Mouse (Mus musculus) forebrain, embryonic 15.5 days (tissue): Measurements from ENCODE around the gene Pex14. TPM values are rescaled to one million over a fixed set of nuclear protein-coding genes. Genes with fewer than 3 reads are reported as not detected.

Source experiments
- ATAC-seq: fragments of 200-750 bp; cut with Nextera tagmentation; replicated peaks from 2 replicates; pipeline ENCODE4 v1.8.0; 2017; ENCODE audit warnings: mild to moderate bottlenecking, moderate TSS enrichment, moderate library complexity
- H3K27ac ChIP-seq: fragments of 300-500 bp; sonication (generic); replicated peaks from 2 replicates; pipeline ENCODE4 v1.5.1; 2015; ENCODE audit warnings: mild to moderate bottlenecking, inconsistent platforms
- H3K27me3 ChIP-seq: fragments of 300-500 bp; sonication (generic); 2 replicates; pipeline ENCODE4 v1.6.1; 2015; ENCODE audit warnings: inconsistent platforms
- H3K36me3 ChIP-seq: fragments of 300-500 bp; sonication (generic); 2 replicates; pipeline ENCODE4 v1.6.1; 2015; ENCODE audit warnings: mild to moderate bottlenecking, inconsistent platforms
- H3K4me1 ChIP-seq: fragments of 300-500 bp; sonication (generic); 2 replicates; pipeline ENCODE4 v1.6.1; 2015; ENCODE audit warnings: inconsistent platforms
- H3K4me2 ChIP-seq: fragments of 300-500 bp; sonication (generic); replicated peaks from 2 replicates; pipeline ENCODE4 v1.6.1; 2015; ENCODE audit warnings: mild to moderate bottlenecking, inconsistent platforms
- H3K4me3 ChIP-seq: fragments of 300-500 bp; sonication (generic); 2 replicates; pipeline ENCODE4 v1.5.1; 2015; ENCODE audit warnings: mild to moderate bottlenecking, inconsistent platforms
- H3K9ac ChIP-seq: fragments of 300-500 bp; sonication (generic); replicated peaks from 2 replicates; pipeline ENCODE4 v1.6.1; 2015; ENCODE audit warnings: mild to moderate bottlenecking, inconsistent platforms
- H3K9me3 ChIP-seq: fragments of 300-500 bp; sonication (generic); 2 replicates; pipeline ENCODE4 v1.6.1; 2016; ENCODE audit warnings: inconsistent platforms
- WGBS: fragments of 180-500 bp; shearing (Covaris S2); methylation state at CpG from one replicate; pipeline ENCODE4 v1.1.7; 2015; ENCODE audit warnings: mixed read lengths; 5-methylcytosine and 5-hydroxymethylcytosine counted together
- polyA plus RNA-seq: library from polyadenylated mRNA; unstranded; fragments of >200 nt; fragmentation: Nextera tagmentation; extraction: Ambion mirVana; gene quantifications from 2 replicates; pipeline ENCODE4 v1.2.1, GENCODE M21; 2015

The Pex14 gene
- polyA plus RNA-seq, 1 experiment from 2014 or later, result 53.4 TPM

- Histone ChIP-seq H3K27ac (no peak overlapping the region), H3K27me3 (no peaks in the 10 kb centered on the region), H3K9me3 (no peaks in the 10 kb centered on the region), H3K4me2 (no peak overlapping the region), H3K9ac (no peak overlapping the region), H3K4me3 (no peak overlapping the region), H3K4me1 (peaks cover 14% of the 10 kb centered on the region), H3K36me3 (no peaks in the 10 kb centered on the region)
- ATAC-seq, result no peak
- 85% methylated on average over 14 of the region's 14 CpGs for WGBS
Observed at GRCm38 (mm10) chr4:148972707-148973106, 127.0 kb downstream of the Pex14 start.

- Histone ChIP-seq H3K36me3 (no peaks in the 10 kb centered on the region), H3K27me3 (no peaks in the 10 kb centered on the region), H3K4me3 (no peak overlapping the region), H3K9me3 (no peaks in the 10 kb centered on the region), H3K9ac (no peak overlapping the region), H3K4me1 (peaks cover 14% of the 10 kb centered on the region), H3K4me2 (no peak overlapping the region), H3K27ac (no peak overlapping the region)
- no peak for ATAC-seq
- 64% methylated on average over 3 of the region's 3 CpGs for WGBS
Observed at GRCm38 (mm10) chr4:148971613-148972242, 127.9 kb downstream of the Pex14 start.

- Histone ChIP-seq H3K4me2 (no peak overlapping the region), H3K27ac (no peak overlapping the region), H3K9me3 (no peaks in the 10 kb centered on the region), H3K4me3 (no peak overlapping the region), H3K27me3 (no peaks in the 10 kb centered on the region), H3K4me1 (peaks cover 14% of the 10 kb centered on the region), H3K9ac (no peak overlapping the region), H3K36me3 (no peaks in the 10 kb centered on the region)
- 85% methylated on average over 4 of the region's 4 CpGs for WGBS
- no peak for ATAC-seq
Observed at GRCm38 (mm10) chr4:148970742-148971141, 128.9 kb downstream of the Pex14 start.

GRCm38 (mm10) chr4:148969610-148970009 lies 130.1 kb downstream of the Pex14 start:
- Histone ChIP-seq H3K4me2 (no peak overlapping the region), H3K27me3 (no peaks in the 10 kb centered on the region), H3K9me3 (no peaks in the 10 kb centered on the region), H3K27ac (no peak overlapping the region), H3K9ac (no peak overlapping the region), H3K4me3 (no peak overlapping the region), H3K36me3 (no peaks in the 10 kb centered on the region), H3K4me1 (peaks cover 5% of the 10 kb centered on the region)
- ATAC-seq, result no peak
- 63% methylated on average over 5 of the region's 5 CpGs for WGBS

GRCm38 (mm10) chr4:148968859-148969258 lies 130.8 kb downstream of the Pex14 start:
- Histone ChIP-seq H3K4me3 (no peak overlapping the region), H3K9me3 (no peaks in the 10 kb centered on the region), H3K4me2 (no peak overlapping the region), H3K4me1 (no peaks in the 10 kb centered on the region; the same call in 1 of the 2 replicates), H3K27me3 (no peaks in the 10 kb centered on the region), H3K36me3 (no peaks in the 10 kb centered on the region), H3K27ac (no peak overlapping the region), H3K9ac (no peak overlapping the region)
- 73% methylated on average over 5 of the region's 5 CpGs for WGBS
- no peak for ATAC-seq

GRCm38 (mm10) chr4:148966132-148966531 lies 133.5 kb downstream of the Pex14 start:
- Histone ChIP-seq H3K36me3 (0 out of 2 replicates have a peak, but pooled peaks cover 5% of the 10 kb centered on the region), H3K4me1 (no peaks in the 10 kb centered on the region; the same call in 1 of the 2 replicates), H3K4me3 (no peak overlapping the region), H3K9me3 (no peaks in the 10 kb centered on the region), H3K27ac (no peak overlapping the region), H3K9ac (no peak overlapping the region), H3K27me3 (no peaks in the 10 kb centered on the region), H3K4me2 (no peak overlapping the region)
- 83% methylated on average over 5 of the region's 5 CpGs for WGBS
- no peak for ATAC-seq

- Histone ChIP-seq H3K4me3 (no peak overlapping the region), H3K27ac (no peak overlapping the region), H3K27me3 (no peaks in the 10 kb centered on the region), H3K4me2 (no peak overlapping the region), H3K36me3 (0 out of 2 replicates have a peak, but pooled peaks cover 5% of the 10 kb centered on the region), H3K9ac (no peak overlapping the region), H3K9me3 (no peaks in the 10 kb centered on the region), H3K4me1 (no peaks in the 10 kb centered on the region; the same call in 1 of the 2 replicates)
- 88% methylated on average over 10 of the region's 10 CpGs for WGBS
- no peak for ATAC-seq
Observed at GRCm38 (mm10) chr4:148964541-148965310, 134.9 kb downstream of the Pex14 start.

- H3K36me3 ChIP-seq, result 0 out of 2 replicates have a peak, but pooled peaks cover 5% of the 10 kb centered on the region
Observed at GRCm38 (mm10) chr4:148962096-148962495, 137.6 kb downstream of the Pex14 start.

GRCm38 (mm10) chr4:148961081-148961480 lies 138.6 kb downstream of the Pex14 start:
- no peaks in the 10 kb centered on the region for H3K27me3 ChIP-seq
- H3K4me1 ChIP-seq, result peaks cover under 1% of the 10 kb centered on the region; the same call in 1 of the 2 replicates
- 0 out of 2 replicates have a peak, but pooled peaks cover 5% of the 10 kb centered on the region for H3K36me3 ChIP-seq
- no peaks in the 10 kb centered on the region for H3K9me3 ChIP-seq
- no peak overlapping the region for H3K27ac ChIP-seq
- H3K4me2 ChIP-seq, result no peak overlapping the region
- H3K9ac ChIP-seq, result no peak overlapping the region
- WGBS, result 94% methylated on average over 19 of the region's 19 CpGs
- H3K4me3 ChIP-seq, result no peak overlapping the region
- 0 out of 2 replicates have a peak, but pooled peaks have one; percentile 9 for ATAC-seq

More at GRCm38 (mm10) chr4:148962096-148962495, 137.6 kb downstream of the Pex14 start:
- no peaks in the 10 kb centered on the region for H3K27me3 ChIP-seq
- H3K9me3 ChIP-seq, result no peaks in the 10 kb centered on the region
- H3K4me1 ChIP-seq, result no peaks in the 10 kb centered on the region; the same call in 1 of the 2 replicates
- no peak overlapping the region for H3K27ac ChIP-seq
- no peak overlapping the region for H3K4me2 ChIP-seq
- H3K9ac ChIP-seq, result no peak overlapping the region
- ATAC-seq, result no peak
- no peak overlapping the region for H3K4me3 ChIP-seq
- WGBS, result 100% methylated on average over 1 of the region's 1 CpGs

GRCm38 (mm10) chr4:148960011-148960410 lies 139.7 kb downstream of the Pex14 start:
- 75% methylated on average over 12 of the region's 12 CpGs for WGBS
- Histone ChIP-seq H3K9ac (no peak overlapping the region), H3K4me3 (no peak overlapping the region), H3K36me3 (0 out of 2 replicates have a peak, but pooled peaks cover 5% of the 10 kb centered on the region), H3K4me2 (no peak overlapping the region), H3K27me3 (no peaks in the 10 kb centered on the region), H3K4me1 (peaks cover 9% of the 10 kb centered on the region; the same call in 1 of the 2 replicates), H3K27ac (no peak overlapping the region), H3K9me3 (no peaks in the 10 kb centered on the region)
- no peak for ATAC-seq

GRCm38 (mm10) chr4:148955131-148955813 lies 144.4 kb downstream of the Pex14 start:
- H3K36me3 ChIP-seq, result no peaks in the 10 kb centered on the region
- H3K27me3 ChIP-seq, result peaks cover 36% of the 10 kb centered on the region; the same call in 1 of the 2 replicates
- peaks cover 36% of the 10 kb centered on the region for H3K4me1 ChIP-seq
- no peaks in the 10 kb centered on the region for H3K9me3 ChIP-seq
- H3K27ac ChIP-seq, result no peak overlapping the region
- no peak overlapping the region for H3K4me3 ChIP-seq
- no peak overlapping the region for H3K4me2 ChIP-seq
- no peak for ATAC-seq
- H3K9ac ChIP-seq, result no peak overlapping the region
- 84% methylated on average over 14 of the region's 14 CpGs for WGBS
